Mouse (Mus musculus) granulocyte monocyte progenitor cell, adult 5-6 weeks (primary cell): Measurements from ENCODE around the gene Serpinb6e. TPM values are rescaled to one million over a fixed set of nuclear protein-coding genes. Genes with fewer than 3 reads are reported as not detected.

ENCODE experiments used
- ATAC-seq: replicated peaks from 2 replicates; pipeline ENCODE4 v1.8.0; 2016; ENCODE audit warnings: mild to moderate bottlenecking, moderate TSS enrichment, inconsistent platforms; ENCODE audit not compliant: poor library complexity, severe bottlenecking
- total RNA-seq, 2 experiments: library from RNA; stranded (forward) in 1 of 2; stranded (reverse) in 1 of 2; fragments of 200-712, 200-1000 nt in 1 of 2; fragments of >200 nt in 1 of 2; fragmentation: Nextera tagmentation in 1 of 2; gene quantifications; 2 replicates each; pipeline ENCODE4 v1.2.3; 2014 to 2017

Gene Serpinb6e
- total RNA-seq (2014; fragmentation: Nextera tagmentation): not detected in 2 replicates
- not detected in 2 replicates for total RNA-seq (2017)

- ATAC-seq: no peak
Observed at GRCm38 (mm10) chr13:33843308-33843707, at the start of gene Serpinb6e. TSS of gene Serpinb6e (minus strand) at chr13:33843408.

GRCm38 (mm10) chr13:33830751-33831150, 12.5 kb downstream of the Serpinb6e start:
- no peak for ATAC-seq

- ATAC-seq: no peak
Observed at GRCm38 (mm10) chr13:33823421-33823820, 19.8 kb downstream of the Serpinb6e start.

- ATAC-seq: no peak
Observed at GRCm38 (mm10) chr13:33821490-33822143, 21.6 kb downstream of the Serpinb6e start.

Other genes starting within 250 kb of the Serpinb6e start
- gene Serpinb6d, start 182.0 kb downstream of the Serpinb6e start, total RNA-seq (2014; fragmentation: Nextera tagmentation): not detected in 2 replicates
- gene Serpinb6d, start 182.0 kb downstream of the Serpinb6e start, total RNA-seq (2017): not detected in 2 replicates
- gene Serpinb6c, start 62.3 kb upstream of the Serpinb6e start, total RNA-seq (2014; fragmentation: Nextera tagmentation): not detected in 2 replicates
- not detected in 2 replicates for gene Serpinb6c, start 62.3 kb upstream of the Serpinb6e start, total RNA-seq (2017)
- gene Nqo2, start 121.3 kb upstream of the Serpinb6e start, total RNA-seq (2014; fragmentation: Nextera tagmentation): 24.2 and 43.8 TPM in 2 replicates
- 35.0 and 39.7 TPM in 2 replicates for gene Nqo2, start 121.3 kb upstream of the Serpinb6e start, total RNA-seq (2017)
- gene Ripk1, start 159.0 kb upstream of the Serpinb6e start, total RNA-seq (2014; fragmentation: Nextera tagmentation): 37.3 and 42.8 TPM in 2 replicates
- gene Ripk1, start 159.0 kb upstream of the Serpinb6e start, total RNA-seq (2017): 52.7 and 67.2 TPM in 2 replicates
- 6.7 and 24.5 TPM in 2 replicates for gene Serpinb6a, start 159.4 kb upstream of the Serpinb6e start, total RNA-seq (2014; fragmentation: Nextera tagmentation)
- 8.6 and 8.7 TPM in 2 replicates for gene Serpinb6a, start 159.4 kb upstream of the Serpinb6e start, total RNA-seq (2017)
- 88.3 and 115 TPM in 2 replicates for gene Bphl, start 194.2 kb upstream of the Serpinb6e start, total RNA-seq (2014; fragmentation: Nextera tagmentation)
- gene Bphl, start 194.2 kb upstream of the Serpinb6e start, total RNA-seq (2017): 39.5 and 45.5 TPM in 2 replicates
- gene Tubb2a, start 234.6 kb upstream of the Serpinb6e start, total RNA-seq (2014; fragmentation: Nextera tagmentation): 2.3 and 3.4 TPM in 2 replicates
- gene Tubb2a, start 234.6 kb upstream of the Serpinb6e start, total RNA-seq (2017): 7.0 and 8.5 TPM in 2 replicates